Mouse (Mus musculus) cerebellum, adult 9-10 months (tissue): ENCODE data around the gene Ribc2.

Source experiments
- DNase-seq: peaks from one replicate; pipeline ENCODE4 v3.0.0; 2022

Gene Ribc2

GRCm38 (mm10) chr15:85179528-85180180, 47.8 kb downstream of the Ribc2 start:
- no peak for DNase-seq

DNA sequence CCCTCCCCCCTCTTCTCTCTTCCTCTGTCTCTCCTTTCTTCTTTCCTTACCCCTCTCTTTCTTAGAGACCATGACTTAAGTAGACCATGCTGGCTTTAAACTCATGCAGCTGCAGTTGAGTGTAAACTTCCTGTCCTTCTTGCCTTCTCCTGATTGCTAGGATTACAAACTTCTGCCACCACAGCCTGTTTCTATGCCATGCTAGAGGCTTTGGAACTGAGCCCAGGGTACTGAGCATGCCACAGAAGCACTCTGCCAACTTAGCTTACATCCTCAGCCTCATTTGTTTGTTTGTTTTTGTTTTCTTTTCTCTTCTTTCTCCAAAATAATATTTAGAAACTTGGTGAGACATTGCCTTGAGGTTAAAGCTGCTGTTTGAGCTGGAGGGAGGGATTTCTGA, 48.5 kb downstream of the Ribc2 start:
- no peak for DNase-seq

DNA sequence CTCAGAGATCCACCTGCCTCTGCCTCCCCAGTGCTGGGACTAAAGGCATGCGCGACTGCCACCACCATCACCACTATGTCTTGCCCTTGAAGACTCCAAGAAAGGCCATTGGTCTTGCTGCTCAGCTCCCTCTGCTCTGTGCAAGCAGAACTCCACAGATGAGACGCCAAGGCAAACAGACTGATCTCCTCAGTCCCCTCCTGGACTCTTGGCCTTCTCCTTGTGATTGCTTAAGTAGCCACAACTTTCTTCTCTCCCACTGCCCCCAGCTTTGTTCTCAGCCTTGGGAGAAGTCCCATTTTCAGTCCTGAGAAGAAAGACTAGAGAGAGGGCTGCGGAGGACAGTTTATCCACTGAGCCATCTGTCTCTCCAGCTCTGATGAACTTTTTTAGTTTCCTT, 50.2 kb downstream of the Ribc2 start:
- DNase-seq, result no peak

- no peak for DNase-seq
Observed at GRCm38 (mm10) chr15:85186916-85187315, 55.0 kb downstream of the Ribc2 start.

DNA sequence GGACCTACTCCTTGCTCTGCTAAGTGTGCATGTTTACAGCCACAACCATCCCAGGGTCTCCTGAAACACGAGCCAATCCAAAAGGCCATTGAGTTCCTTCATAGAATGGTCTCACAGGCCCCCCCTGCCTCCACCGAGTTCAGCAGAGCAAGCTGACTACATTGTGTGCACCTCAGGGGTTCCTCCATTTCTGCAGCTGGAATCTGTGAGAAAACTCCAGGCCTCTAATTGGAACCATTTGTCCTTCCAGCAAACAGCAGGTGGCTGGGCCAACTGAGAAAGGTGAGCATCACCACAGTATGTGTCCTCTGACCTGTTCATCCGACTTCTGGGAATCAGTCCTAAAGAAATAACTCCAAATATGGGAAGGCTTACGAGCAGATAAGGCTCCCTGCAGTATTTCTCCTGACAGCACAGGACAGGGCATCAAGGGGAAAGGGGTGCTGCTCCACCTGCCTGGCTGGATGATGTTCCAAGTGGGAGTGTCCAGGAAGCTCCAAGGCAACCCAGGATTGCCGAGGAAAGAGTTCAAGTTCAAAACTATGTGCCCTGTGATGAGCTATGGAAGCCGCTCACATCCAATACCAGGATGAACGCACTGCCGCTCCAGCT, 56.4 kb downstream of the Ribc2 start:
- no peak for DNase-seq
